Mouse (Mus musculus): ENCODE measurements around the gene Vsx1. TPM values are rescaled to one million over a fixed set of nuclear protein-coding genes. Genes with fewer than 3 reads are reported as not detected.

Vsx1 gene
- polyA plus RNA-seq, 1 experiment from 2014 or later = not detected

DNA sequence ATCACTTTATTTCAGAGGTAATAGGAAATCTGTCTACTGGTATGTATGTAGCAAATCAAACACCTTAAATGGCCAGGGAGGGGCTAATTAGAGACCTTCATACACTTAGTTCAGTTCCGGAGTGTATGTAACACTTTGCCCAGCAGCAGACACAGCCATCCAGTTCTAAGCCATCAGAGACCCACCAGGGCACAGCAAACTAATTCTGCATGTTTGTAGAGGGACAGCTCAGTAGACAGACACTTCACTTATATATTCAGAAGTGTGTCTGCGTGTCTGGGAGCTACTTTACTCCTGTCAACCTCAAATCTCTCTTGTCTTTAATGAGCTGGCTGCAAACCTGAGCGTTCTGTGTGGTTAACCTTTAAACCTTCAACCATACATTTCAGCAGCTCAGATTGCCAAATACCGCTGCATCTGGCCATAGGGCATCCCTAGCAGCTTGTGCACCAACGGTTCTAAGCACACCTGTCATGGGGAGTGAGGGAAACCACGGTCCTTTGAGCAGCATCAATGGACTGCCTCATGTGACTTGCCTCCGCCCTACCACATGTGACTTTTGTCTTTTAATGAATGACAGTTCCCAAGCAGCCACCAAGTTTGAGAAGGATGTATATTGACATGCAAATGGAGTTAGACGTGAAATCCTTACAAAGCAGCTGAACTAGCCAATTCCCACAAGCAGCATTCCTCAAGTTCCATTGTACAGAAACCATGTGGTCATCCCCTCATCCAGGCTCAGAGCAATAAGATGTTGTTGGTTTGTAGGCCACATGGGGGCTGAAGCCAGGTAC, 32.0 kb downstream of the Vsx1 start:
- H3K36me3 ChIP-seq = peaks cover 4% of the 10 kb centered on the region; the same call in 1 of the 2 replicates
- no peak overlapping the region for H3K27ac ChIP-seq (ENCODE audit: poor library complexity, severe bottlenecking)
- no peak overlapping the region for H3K9ac ChIP-seq
- 0 out of 2 replicates have a peak, but pooled peaks cover 2% of the 10 kb centered on the region for H3K9me3 ChIP-seq (replicated peaks)
- no peaks in the 10 kb centered on the region for H3K27me3 ChIP-seq (replicated peaks)
- 75% methylated on average over 8 of the region's 8 CpGs for WGBS
- peaks cover 5% of the 10 kb centered on the region; the same call in 1 of the 2 replicates for H3K4me1 ChIP-seq (replicated peaks)
- H3K4me3 ChIP-seq = no peak overlapping the region
- no peak overlapping the region for H3K4me2 ChIP-seq
- ATAC-seq (ENCODE audit: insufficient number of reproducible peaks, low FRiP score) = no peak

DNA sequence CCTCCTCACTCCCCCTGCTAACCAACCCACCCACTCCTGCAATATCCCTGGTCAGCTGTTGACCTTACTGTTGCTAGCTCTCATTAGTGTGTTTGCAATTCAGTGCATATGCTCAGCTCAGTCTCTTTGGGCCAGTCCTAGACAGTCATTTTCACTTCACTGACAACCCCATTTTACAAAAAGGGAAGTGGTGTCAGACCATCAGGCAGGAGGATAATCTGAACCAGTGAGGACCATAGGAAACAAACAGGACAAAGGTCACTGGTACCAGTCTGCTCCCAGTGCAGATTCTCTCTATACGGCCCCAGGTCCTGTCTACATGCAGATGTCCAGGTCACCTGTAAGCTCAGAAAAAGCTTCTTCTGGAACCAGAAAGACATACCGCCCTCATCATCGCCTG, 33.0 kb downstream of the Vsx1 start:
- no peak for ATAC-seq (ENCODE audit: insufficient number of reproducible peaks, low FRiP score)
- Histone ChIP-seq H3K4me1 (replicated peaks) (peaks cover 7% of the 10 kb centered on the region), H3K27me3 (replicated peaks) (no peaks in the 10 kb centered on the region), H3K4me3 (no peak overlapping the region), H3K4me2 (no peak overlapping the region), H3K9me3 (replicated peaks) (0 out of 2 replicates have a peak, but pooled peaks cover 2% of the 10 kb centered on the region), H3K9ac (no peak overlapping the region), H3K27ac (ENCODE audit: poor library complexity, severe bottlenecking) (no peak overlapping the region), H3K36me3 (peaks cover 4% of the 10 kb centered on the region; the same call in 1 of the 2 replicates)
- WGBS = 96% methylated on average over 3 of the region's 3 CpGs

DNA sequence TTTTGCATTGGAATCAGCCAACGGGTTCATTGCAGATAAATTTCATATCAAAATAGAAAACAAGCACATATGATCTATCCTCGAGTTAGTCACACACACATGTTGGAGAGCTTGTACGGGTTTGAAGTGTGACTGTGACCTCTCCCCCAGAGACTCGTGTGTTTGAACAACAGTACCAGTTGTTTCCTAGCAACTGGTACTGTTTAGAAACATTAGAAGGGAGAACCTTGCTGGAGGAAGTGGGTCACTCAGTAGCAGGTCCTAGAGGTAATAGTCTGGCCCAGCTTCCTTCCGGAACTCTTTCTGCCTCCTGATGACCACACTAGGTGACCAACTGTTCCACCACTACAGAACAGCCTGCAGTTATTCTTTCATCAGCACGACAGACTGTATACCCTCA, 33.9 kb downstream of the Vsx1 start:
- peaks cover 4% of the 10 kb centered on the region; the same call in 1 of the 2 replicates for H3K36me3 ChIP-seq
- no peak overlapping the region for H3K27ac ChIP-seq (ENCODE audit: poor library complexity, severe bottlenecking)
- H3K27me3 ChIP-seq (replicated peaks) = no peaks in the 10 kb centered on the region
- H3K9ac ChIP-seq = no peak overlapping the region
- no peak overlapping the region for H3K4me2 ChIP-seq
- no peak for ATAC-seq (ENCODE audit: insufficient number of reproducible peaks, low FRiP score)
- 0 out of 2 replicates have a peak, but pooled peaks cover 2% of the 10 kb centered on the region for H3K9me3 ChIP-seq (replicated peaks)
- H3K4me1 ChIP-seq (replicated peaks) = peaks cover 14% of the 10 kb centered on the region
- H3K4me3 ChIP-seq = no peak overlapping the region
- WGBS = 75% methylated on average over 6 of the region's 6 CpGs

DNA sequence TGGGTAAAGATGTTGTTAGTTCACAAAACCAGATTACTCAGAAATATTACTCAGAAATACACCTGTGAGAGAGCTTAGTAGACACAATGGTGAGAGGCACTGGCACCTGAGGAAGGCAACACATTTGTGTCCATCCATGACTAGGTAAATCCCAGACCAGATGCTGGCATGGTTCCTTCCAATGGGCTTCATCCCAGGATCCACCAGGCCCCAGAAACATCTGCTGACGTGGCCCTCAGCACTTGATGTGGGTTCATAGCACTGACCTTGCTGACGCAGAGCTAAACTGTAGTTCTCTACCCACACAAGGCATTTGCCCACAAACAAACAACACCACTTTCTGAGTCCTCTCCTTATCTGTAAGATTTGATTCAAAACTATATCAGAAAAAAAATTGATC, 34.3 kb downstream of the Vsx1 start:
- Histone ChIP-seq H3K27ac (ENCODE audit: poor library complexity, severe bottlenecking) (no peak overlapping the region), H3K9me3 (replicated peaks) (0 out of 2 replicates have a peak, but pooled peaks cover 2% of the 10 kb centered on the region), H3K4me1 (replicated peaks) (peaks cover 15% of the 10 kb centered on the region), H3K27me3 (replicated peaks) (no peaks in the 10 kb centered on the region), H3K9ac (no peak overlapping the region), H3K4me3 (no peak overlapping the region), H3K4me2 (no peak overlapping the region), H3K36me3 (peaks cover 4% of the 10 kb centered on the region; the same call in 1 of the 2 replicates)
- 92% methylated on average over 2 of the region's 2 CpGs for WGBS
- no peak for ATAC-seq (ENCODE audit: insufficient number of reproducible peaks, low FRiP score)

DNA sequence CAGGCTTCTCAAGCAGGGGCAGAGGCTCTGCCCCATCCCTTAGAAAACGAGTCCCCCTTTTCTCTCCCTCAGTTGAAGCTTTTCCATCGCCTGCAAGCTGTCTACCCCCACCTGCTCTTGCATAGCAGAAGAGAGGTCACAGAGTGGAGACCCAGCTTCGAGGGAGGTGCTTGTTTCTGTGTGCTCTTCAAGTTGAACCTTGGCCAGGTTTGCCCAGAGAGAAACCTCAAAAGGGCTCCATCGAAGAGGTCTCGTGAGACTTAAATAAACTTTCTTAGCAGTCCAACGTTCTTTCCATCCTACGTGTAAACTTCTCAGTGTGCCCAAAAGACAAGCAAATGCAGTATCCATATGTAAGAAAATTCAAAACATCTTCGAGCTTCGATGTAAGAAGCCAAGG, 37.8 kb downstream of the Vsx1 start:
- Histone ChIP-seq H3K27me3 (replicated peaks) (no peaks in the 10 kb centered on the region), H3K4me2 (peak overlapping the region; percentile 32; the same call in 1 of the 2 replicates), H3K9me3 (replicated peaks) (no peaks in the 10 kb centered on the region), H3K4me3 (no peak overlapping the region), H3K27ac (ENCODE audit: poor library complexity, severe bottlenecking) (peak overlapping the region; percentile 87), H3K4me1 (replicated peaks) (peaks cover 24% of the 10 kb centered on the region), H3K36me3 (no peaks in the 10 kb centered on the region), H3K9ac (0 out of 2 replicates have a peak overlapping the region, but pooled peaks have one; percentile 4)
- no peak for ATAC-seq (ENCODE audit: insufficient number of reproducible peaks, low FRiP score)
- WGBS = 64% methylated on average over 9 of the region's 9 CpGs

DNA sequence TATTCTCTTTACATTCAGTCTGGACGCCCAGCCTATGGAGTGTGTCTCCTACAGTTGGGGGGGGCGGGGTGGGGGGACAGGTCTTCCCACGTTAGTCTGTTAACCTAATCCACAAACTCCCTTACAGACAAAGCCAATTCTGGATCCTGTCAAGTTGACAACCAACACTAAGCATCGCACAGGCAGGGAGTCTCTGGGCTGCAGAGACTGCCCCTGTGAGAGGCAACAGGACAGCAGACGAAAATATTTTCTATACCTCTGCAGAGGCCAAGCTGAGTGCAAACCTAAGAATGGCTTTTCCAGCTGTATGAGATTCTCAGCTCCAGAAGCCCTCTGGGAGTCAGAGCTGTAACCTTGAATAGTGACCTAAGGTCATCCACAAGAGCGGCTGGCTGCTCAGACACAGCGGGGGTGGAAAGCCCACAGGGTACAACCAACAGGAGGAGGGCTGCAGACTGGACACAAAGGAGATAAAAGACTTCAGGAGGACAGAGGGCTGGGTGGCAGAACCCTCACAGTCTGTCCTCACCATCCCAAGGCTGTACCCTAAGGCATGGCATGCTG, 38.6 kb downstream of the Vsx1 start:
- peak overlapping the region; percentile 4; the same call in 1 of the 2 replicates for H3K9ac ChIP-seq
- no peaks in the 10 kb centered on the region for H3K36me3 ChIP-seq
- WGBS = 11% methylated on average over 7 of the region's 7 CpGs
- no peaks in the 10 kb centered on the region for H3K27me3 ChIP-seq (replicated peaks)
- peak; percentile 59; the same call in 1 of the 2 replicates for ATAC-seq (ENCODE audit: insufficient number of reproducible peaks, low FRiP score)
- H3K27ac ChIP-seq (ENCODE audit: poor library complexity, severe bottlenecking) = peak overlapping the region; percentile 87
- peaks cover 24% of the 10 kb centered on the region for H3K4me1 ChIP-seq (replicated peaks)
- H3K4me2 ChIP-seq = peak overlapping the region; percentile 32
- no peaks in the 10 kb centered on the region for H3K9me3 ChIP-seq (replicated peaks)
- H3K4me3 ChIP-seq = no peak overlapping the region

DNA sequence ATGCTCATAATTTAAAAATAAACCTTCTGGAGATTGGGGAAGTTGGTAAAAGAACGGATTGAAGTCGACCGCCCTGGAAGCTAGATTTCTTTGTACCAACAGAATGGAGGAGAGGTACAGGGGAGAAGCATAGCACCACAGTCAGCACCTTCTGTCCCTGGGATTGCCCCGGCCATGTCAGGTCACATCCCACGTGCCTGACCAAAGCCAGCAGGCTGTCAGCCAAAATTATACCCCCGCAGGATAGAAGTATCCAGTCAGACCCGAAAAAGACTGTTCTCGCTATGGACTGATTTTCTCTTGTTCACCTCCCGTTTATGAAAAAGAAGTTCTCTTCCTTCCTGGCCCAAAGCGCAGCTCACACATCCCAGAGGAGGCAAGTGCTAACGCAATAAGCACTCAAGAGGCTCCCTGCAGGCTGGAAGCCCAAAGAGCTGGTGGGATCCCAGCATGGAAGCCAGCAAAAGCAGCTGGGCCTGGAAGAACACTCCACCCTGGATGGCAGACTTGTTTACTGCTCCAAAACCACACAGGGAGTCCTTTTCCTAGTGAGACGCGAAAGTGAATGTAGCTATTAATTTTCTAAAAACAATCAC, 40.8 kb downstream of the Vsx1 start:
- Histone ChIP-seq H3K27ac (ENCODE audit: poor library complexity, severe bottlenecking) (no peak overlapping the region), H3K4me2 (no peak overlapping the region), H3K9ac (no peak overlapping the region), H3K27me3 (replicated peaks) (no peaks in the 10 kb centered on the region), H3K4me3 (no peak overlapping the region), H3K4me1 (replicated peaks) (peaks cover 24% of the 10 kb centered on the region), H3K9me3 (replicated peaks) (no peaks in the 10 kb centered on the region), H3K36me3 (no peaks in the 10 kb centered on the region)
- 56% methylated on average over 13 of the region's 13 CpGs for WGBS
- no peak for ATAC-seq (ENCODE audit: insufficient number of reproducible peaks, low FRiP score)

DNA sequence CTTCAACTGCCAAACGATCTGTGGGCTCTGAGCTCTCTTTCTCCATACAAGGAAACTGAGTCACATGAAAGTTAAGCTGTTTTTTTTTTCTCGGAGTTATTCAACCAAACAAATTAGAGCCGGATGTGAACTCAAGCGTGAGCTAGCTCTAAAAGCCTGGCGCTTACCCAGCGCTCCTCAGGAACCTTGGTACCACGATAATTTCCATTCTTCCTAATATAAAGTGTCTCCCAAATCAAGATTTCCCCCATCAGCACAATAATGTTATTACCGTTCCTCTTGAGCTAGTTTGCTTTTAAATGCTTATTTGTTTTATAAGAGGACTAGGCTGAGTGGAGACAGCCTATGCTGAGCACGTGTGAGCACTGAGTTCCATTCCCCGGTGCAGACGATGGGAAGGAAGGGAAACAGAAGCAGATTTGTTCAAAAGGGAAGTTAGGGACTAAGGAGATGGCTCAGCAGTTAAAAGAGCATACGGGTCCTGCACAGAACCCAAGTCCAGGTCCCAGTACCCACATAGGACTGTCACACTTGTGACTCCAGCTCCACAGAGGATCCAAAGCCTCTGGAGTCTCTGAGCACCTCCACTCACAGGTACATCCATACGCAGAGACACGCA, 41.4 kb downstream of the Vsx1 start:
- no peaks in the 10 kb centered on the region for H3K27me3 ChIP-seq (replicated peaks)

DNA sequence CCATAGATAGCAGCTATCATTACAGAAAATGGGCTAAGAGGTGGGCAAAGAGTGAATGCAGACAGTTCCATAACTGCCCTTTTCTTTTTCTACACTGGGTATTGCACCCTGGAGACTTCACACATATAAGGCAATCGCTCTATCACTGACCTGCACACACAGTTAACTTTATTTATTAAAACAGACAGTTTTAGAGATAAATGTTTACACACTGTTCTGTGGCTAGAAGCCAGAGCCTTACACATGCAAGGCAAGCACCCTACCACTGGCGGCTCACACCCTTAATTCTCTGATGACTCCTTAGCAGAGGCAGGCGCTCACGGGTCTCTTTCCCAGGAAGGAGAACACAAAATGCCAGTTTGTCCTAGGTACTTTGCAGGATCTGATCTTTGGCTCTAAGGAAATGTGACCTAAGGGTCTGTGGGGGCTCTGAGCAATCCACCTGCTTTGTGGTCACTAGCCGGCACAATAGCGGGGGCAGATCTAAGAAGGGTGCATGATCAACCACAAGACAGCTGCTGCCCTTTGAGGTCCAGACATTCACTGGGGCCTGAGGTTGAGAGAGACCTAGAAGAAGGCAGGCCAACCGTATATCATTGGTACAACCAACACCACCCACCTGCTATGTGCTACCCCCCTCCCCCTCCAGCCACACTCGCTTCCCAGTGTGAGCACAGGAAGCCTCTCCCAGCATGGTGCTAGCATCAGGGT, 42.6 kb downstream of the Vsx1 start:
- no peaks in the 10 kb centered on the region for H3K27me3 ChIP-seq (replicated peaks)

More for the DNA sequence above, 41.4 kb downstream of the Vsx1 start:
- H3K9me3 ChIP-seq (replicated peaks) = no peaks in the 10 kb centered on the region
- no peak overlapping the region for H3K4me3 ChIP-seq
- no peaks in the 10 kb centered on the region for H3K36me3 ChIP-seq
- H3K4me1 ChIP-seq (replicated peaks) = peaks cover 24% of the 10 kb centered on the region
- no peak overlapping the region for H3K9ac ChIP-seq
- ATAC-seq (ENCODE audit: insufficient number of reproducible peaks, low FRiP score) = no peak
- no peak overlapping the region for H3K27ac ChIP-seq (ENCODE audit: poor library complexity, severe bottlenecking)
- no peak overlapping the region for H3K4me2 ChIP-seq
- WGBS = 79% methylated on average over 14 of the region's 14 CpGs

DNA sequence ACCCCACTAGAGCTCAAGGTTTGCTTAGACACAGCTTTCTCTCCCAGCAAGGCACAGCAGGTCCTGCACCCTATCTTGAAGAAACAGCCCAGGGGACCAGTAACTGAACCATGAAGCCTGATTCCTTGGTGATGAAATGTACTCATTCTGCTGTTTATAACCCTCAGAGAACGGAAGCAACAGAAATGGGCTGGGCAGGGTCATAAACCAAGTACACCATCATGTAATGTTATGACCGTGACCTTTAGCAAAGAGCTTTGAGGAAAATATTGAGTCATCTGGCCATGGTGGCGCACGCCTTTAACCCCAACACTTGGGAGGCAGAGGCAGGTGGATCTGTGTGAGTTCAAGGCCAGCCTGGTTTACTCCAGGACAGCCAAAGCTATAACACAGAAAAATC, 43.9 kb downstream of the Vsx1 start:
- WGBS = 87% methylated on average over 4 of the region's 4 CpGs

More for the DNA sequence above, 42.6 kb downstream of the Vsx1 start:
- WGBS = 81% methylated on average over 8 of the region's 8 CpGs
- Histone ChIP-seq H3K9me3 (replicated peaks) (no peaks in the 10 kb centered on the region), H3K4me1 (replicated peaks) (peaks cover 24% of the 10 kb centered on the region), H3K27ac (ENCODE audit: poor library complexity, severe bottlenecking) (no peak overlapping the region), H3K4me3 (no peak overlapping the region), H3K4me2 (no peak overlapping the region), H3K36me3 (no peaks in the 10 kb centered on the region), H3K9ac (no peak overlapping the region)
- no peak for ATAC-seq (ENCODE audit: insufficient number of reproducible peaks, low FRiP score)

More for the DNA sequence above, 43.9 kb downstream of the Vsx1 start:
- Histone ChIP-seq H3K9me3 (replicated peaks) (no peaks in the 10 kb centered on the region), H3K4me3 (no peak overlapping the region), H3K9ac (no peak overlapping the region), H3K36me3 (no peaks in the 10 kb centered on the region), H3K4me1 (replicated peaks) (peaks cover 13% of the 10 kb centered on the region), H3K27ac (ENCODE audit: poor library complexity, severe bottlenecking) (no peak overlapping the region), H3K4me2 (no peak overlapping the region), H3K27me3 (replicated peaks) (no peaks in the 10 kb centered on the region)
- ATAC-seq (ENCODE audit: insufficient number of reproducible peaks, low FRiP score) = no peak

All from heart, embryonic 12.5 days (tissue).